Mouse (Mus musculus) monocyte, adult 5-6 weeks (primary cell): Measurements from ENCODE around the gene Alk. TPM values are rescaled to one million over a fixed set of nuclear protein-coding genes. Genes with fewer than 3 reads are reported as not detected.

ENCODE experiments used
- ATAC-seq: fragments of 153-309, 156-312 bp; replicated peaks from 2 replicates; pipeline ENCODE4 v1.8.0; 2017; ENCODE audit warnings: mild to moderate bottlenecking; ENCODE audit not compliant: low TSS enrichment, insufficient number of reproducible peaks, severe bottlenecking, poor library complexity, low FRiP score
- total RNA-seq: library from RNA; stranded (forward); fragments of 200-1000, 200-491, 200-594 nt; gene quantifications from 3 replicates; pipeline ENCODE4 v1.2.3, GENCODE M21; 2017

The Alk gene
- total RNA-seq, 1 experiment from 2014 or later, result not detected

GRCm38 (mm10) chr17:71874795-71875194 is 729.6 kb downstream of the Alk start:
- no peak for ATAC-seq

DNA sequence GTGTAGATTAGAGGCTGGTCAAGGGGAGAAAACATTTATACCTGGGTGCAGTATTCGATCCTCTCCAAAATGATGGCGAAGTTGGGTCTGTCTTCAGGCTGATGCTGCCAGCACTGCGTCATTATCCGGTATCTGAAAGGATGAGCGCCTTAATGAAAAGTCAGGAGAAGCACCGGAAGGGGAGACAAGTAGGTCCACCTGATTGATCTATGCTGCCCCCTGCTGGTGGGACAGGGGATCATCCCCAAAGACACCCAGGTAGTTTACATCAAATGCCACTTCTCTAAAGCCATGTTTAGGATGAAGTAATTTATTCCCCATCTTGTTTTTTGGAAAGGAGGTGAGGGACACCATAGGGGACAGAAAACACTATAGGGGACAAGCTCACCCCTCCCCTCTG is 730.4 kb downstream of the Alk start:
- no peak for ATAC-seq

- ATAC-seq, result no peak
Measured at GRCm38 (mm10) chr17:71872976-71873375, 731.5 kb downstream of the Alk start.

GRCm38 (mm10) chr17:71871981-71872380 is 732.4 kb downstream of the Alk start:
- no peak for ATAC-seq

DNA sequence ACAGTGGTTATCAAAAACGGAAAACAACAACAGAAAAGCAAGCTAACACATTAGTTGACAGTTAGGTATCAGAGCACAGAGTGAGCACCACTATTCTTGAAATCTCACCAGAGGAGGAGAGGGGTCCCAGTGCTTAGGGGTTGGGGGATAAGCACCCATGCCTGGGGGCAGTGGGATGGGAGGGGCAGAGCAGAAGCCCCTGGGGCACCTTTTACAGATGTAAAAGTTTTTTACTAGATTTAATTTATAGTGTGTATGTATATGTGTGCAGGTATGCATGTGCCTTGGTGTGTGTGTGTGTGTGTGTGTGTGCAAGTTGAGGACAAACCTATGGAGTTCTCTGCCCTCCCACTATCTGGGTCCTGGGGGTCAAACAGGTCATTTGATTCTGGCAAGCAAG is 733.8 kb downstream of the Alk start:
- ATAC-seq, result no peak

- no peak for ATAC-seq
Measured at GRCm38 (mm10) chr17:71870232-71870621, 734.2 kb downstream of the Alk start.

DNA sequence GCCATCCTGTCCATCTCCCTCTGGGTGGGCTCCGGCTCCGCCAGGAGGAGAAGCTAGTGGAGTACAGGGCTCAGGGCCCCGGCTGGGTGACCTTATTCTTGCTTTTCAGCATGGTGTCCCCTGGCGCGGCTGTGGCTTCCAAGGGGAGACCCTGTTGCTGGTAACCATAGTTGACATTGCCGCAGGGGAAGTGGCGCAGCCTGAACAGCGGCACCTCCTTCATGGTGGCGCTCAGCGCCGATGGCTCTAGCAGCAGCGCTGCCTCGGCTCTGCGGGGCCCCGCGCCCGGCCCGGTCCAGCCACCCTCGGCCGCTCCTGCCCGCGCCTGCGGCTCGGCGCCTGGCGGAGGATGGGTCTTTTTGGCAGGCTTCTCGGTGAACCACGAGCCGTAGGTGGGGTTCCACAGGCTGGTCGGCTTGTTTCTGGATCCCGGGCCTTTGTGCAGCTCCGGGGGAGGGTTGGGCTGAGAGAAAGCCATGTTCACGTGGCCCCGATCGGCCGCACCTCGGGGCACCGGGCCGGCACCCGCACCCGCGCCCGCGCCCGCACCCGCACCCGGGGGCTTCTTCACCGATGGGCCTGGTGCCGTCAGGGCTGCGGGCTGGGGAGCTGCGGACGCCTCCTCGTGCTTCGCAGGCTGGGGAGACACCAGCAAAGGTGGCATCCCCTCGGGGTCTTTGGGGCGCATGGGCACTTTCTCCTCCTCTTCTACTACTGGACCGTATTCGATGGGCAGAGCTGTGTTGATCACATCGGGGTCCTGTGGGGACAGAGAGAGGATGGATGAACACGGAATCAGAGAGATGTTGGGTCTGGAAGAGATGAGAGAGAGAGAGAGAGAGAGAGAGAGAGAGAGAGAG is 734.8 kb downstream of the Alk start:
- no peak for ATAC-seq

DNA sequence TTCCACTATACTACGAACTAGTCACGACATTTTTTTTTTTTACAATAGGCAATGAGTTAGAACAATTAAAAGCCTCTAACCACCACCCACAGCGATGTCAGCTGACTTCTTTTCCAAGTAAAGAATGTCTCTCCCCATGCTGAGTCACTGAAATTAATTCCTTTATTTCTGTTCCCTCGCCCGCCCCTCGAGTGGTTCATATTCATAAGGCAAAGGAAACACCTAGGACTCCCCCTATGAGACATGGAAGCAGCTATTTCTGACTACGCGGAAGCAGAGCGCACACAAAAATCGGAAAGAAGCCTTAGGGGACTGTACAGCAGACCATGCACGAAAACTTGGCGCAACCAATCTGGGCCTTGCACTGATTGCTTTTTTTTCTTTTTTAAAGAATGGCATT is 735.6 kb downstream of the Alk start:
- ATAC-seq, result no peak

DNA sequence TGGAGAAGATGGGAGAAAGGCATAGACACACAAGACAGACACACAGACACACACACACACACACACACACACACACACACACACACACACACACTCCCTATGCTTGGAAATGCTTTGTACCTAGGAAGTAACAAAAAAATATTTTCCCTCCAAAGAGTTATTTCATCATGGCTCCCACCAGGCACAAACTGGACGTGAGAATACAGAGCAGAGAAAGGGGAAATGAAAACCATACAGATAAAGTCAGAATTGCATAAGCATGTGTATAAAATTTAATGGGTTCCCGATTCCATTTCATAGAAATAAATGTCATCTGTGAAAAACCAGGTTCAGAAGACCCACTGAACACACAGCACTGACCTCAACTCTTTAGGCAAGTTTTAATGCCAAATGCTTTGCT is 736.5 kb downstream of the Alk start:
- ATAC-seq, result no peak

DNA sequence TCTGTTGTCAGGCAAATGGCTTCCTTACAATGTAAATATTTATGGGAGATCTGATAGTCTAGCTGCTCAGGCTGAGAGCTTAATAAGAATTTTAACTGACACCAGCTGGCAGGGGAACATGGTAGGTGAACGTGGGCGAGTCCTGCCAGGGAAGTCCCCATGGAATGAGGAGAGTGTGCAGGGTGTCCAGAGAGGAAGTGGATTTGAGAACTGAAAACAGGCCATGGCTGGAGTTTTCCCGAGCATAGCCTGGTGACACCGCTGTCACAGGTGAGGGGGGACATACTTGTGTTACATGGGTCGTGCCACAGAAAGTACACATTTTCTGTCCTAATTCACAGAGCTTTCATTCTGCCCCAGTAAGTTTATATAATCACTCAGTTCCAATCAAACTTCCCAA is 739.0 kb downstream of the Alk start:
- ATAC-seq, result no peak

GRCm38 (mm10) chr17:71864039-71864438 is 740.4 kb downstream of the Alk start:
- no peak for ATAC-seq

DNA sequence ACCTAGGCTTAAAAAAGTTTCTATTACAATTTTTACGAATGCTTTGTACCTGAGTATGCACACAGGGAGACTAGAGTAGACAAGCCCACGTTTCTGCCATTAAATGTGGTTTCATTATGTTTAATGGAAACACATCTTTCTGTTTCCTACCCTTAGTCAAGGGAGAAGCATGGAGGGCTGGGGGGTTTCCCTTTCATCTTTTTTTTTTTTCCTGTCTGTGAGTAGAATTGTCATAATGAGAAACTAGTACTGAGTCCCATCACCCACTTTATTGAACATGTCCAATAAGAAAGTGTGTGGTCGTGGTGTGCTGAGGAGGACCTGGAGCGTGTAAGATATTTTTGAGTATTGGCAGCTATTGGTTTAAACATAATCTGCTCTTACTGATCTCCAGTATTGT is 741.5 kb downstream of the Alk start:
- ATAC-seq, result no peak

DNA sequence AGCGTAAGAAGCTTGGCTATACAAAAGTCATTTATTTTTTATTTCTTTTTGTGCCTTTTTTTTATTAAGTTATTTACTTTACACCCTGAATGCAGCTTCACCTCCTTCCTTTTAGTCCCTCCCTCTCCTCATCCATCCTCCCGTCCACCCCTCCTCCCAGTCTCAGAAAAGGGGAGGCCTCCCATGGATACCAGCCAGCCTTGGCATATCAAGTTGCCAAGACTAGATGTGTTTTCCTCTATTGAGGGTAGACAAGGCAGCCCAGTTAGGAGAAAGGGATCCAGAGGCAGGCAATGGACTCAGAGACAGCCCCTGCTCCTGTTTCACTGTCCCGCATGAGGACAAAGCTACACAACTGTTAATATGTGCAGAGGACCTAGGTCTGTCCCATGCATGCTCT is 742.2 kb downstream of the Alk start:
- ATAC-seq, result no peak

- ATAC-seq, result no peak
Measured at GRCm38 (mm10) chr17:71831960-71832359, 772.5 kb downstream of the Alk start.

DNA sequence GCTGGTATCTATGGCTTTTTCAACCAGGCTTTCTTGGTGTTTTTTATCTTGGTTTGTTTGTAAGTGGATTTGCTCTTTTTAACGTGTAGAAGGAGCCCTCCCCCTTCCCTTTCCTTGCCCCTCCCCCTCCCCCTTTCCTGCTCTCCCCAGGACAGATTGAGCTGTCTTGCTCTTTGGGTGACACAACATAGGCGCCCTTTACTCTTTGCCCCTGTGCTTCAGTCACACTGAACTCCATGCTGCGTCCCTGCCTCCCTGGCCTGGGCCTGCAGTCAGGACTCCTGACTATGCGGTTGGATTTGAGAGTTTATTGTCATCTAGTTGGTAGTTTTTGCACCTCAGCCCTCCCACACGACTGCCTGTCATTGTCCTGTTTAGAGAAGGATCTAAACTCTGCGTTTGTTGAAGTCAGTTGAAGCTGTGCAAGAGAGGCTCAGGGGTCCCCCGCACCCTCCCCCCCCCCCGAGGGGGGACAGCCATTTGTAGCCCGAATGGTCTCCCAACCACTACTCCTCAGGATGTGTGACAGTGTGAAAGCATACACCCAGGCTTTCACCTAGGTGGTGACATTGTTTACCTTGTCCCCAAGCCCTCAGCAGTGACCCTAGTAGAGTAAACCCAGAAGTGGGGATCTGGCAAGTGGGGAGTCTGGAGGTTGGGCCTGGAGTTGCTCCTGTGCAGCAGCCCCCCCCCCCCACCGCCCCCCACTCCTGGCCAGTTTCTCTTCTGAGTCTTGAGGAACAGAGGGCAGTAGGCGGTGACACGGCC is 775.6 kb downstream of the Alk start:
- no peak for ATAC-seq

DNA sequence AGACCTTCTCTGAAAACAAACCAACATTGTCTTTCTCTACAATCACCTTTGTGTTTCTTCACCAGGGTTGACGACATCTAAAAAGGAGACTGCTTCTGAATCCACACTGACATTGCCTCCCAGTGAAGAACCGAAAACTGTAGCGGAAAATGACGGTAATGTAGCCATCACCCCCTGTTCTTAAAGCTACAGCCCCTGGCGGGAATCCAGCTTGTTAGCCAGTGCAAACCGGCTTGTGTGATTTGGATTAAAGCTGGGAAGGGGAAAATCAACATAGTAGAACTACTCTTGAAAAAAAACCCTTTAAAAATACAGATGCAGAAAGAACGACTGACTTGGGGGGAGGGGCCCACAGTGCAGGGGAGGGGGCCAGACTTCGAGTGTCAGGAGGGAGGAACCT is 776.8 kb downstream of the Alk start:
- no peak for ATAC-seq

- no peak for ATAC-seq
Measured at GRCm38 (mm10) chr17:71826603-71827002, 777.8 kb downstream of the Alk start.

- ATAC-seq, result no peak
Measured at GRCm38 (mm10) chr17:71823622-71824306, 780.7 kb downstream of the Alk start.
